Mouse (Mus musculus): Measurements from ENCODE around the gene Efcab10. TPM values are rescaled to one million over a fixed set of nuclear protein-coding genes. Genes with fewer than 3 reads are reported as not detected.

The Efcab10 gene
- total RNA-seq, 1 experiment from 2014 or later: not detected

DNA sequence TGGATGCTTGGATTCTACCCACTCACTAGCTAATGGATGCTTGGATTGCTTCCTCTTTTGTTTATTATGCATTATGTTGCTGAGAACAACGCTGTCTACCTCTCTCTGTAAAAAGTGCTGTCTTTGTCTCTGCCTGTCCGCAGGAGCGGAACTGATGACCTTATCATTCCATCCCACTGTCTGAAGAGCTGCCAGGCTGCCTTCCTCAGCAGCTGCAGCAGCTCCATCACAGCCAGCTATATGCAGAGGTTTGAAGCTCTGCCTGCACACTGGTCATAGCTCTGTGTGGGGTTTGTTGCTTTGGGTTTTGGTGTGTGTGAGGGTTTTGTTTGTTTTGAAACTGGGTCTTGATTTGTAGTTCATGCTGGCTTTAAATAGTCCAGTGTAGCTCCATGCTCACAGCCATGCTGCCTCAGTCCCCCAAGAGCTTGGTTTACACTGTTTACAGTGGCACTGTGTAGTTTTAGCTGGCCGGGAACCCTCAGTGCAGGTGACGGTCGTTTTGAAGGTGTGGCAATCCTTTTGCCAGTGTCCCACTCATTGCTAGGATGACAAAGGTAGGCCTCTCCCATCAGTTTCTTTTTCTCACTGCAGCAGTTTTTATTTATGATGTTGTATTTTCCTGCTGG is 10.9 kb downstream of the Efcab10 start:
- ATAC-seq (replicated peaks in 1 of 2; ENCODE audit: insufficient read depth in 1 of 2, low FRiP score in 2 of 2, low TSS enrichment in 1 of 2, low read depth in 1 of 2, poor library complexity in 2 of 2, severe bottlenecking in 2 of 2): no peak

DNA sequence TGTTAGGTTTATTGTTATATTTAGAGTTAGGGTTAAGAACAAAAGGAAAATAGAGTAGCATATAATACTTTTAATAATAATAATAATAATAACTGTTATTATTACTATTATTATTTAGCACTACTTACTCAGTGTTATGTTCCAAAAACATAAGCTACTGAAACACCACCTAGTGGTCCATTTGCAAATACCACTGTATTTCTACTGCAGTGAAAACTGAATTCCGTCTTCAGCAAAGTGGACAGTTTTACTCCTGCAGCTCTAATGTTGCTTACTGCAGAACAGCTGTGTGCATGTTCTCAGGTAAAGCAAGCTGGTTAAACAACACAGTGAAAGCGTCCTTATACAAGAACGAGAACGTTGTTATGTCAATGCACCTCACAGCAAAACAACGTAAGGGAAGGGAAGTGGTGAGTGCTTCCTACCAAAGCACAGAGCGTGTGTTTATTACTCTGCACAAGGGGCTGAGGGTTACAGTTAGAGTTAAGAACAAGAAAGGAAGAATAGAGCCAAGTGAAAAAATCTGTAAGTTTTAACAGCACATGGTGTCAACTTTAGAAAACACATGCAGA is 17.0 kb downstream of the Efcab10 start:
- ATAC-seq (replicated peaks in 1 of 2; ENCODE audit: insufficient read depth in 1 of 2, low FRiP score in 2 of 2, low TSS enrichment in 1 of 2, low read depth in 1 of 2, poor library complexity in 2 of 2, severe bottlenecking in 2 of 2): peak; percentile 58 to 78; a peak in 3 of 4 replicates

DNA sequence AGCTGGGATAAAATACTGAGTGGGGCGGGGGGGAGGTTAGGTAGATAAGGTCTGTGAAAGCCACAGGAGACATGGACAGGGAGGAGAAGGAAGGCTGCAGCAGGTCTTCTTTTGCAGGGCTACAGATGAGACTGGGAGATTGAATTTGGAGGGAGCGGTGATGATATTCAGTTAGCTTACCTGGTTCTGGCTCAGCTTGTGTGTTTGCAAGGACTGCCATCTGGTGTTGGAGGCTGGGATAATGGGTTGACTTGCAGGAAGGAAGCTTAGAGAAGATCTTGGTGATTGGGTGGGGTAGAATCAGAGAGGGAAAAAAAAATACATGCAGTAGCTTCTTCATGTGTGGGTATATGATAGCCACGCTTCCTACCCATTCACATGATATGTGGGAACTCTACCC is 29.7 kb downstream of the Efcab10 start:
- peak; percentile 71 to 76 for ATAC-seq (replicated peaks in 1 of 2; ENCODE audit: insufficient read depth in 1 of 2, low FRiP score in 2 of 2, low TSS enrichment in 1 of 2, low read depth in 1 of 2, poor library complexity in 2 of 2, severe bottlenecking in 2 of 2)

DNA sequence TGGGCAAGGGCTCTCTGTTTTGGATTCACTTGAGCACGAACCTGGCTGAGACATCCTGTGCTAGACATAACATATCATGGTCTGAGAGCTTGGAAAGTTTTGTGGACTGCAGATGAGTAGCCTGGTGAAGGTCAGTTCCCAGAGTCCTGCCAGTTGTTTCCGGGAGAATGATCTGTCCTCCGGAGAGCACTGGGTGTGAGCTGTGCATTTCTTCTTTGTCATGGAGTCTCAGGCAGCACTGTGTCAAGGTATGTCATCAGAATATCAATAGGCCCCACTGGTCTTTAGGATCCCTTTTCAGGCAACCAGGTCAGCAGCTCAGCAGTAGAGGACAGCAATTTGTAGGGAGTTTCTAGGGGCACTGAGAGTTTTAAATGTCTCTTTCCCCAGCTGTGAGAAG is 32.6 kb downstream of the Efcab10 start:
- no peak for ATAC-seq (replicated peaks in 1 of 2; ENCODE audit: insufficient read depth in 1 of 2, low FRiP score in 2 of 2, low TSS enrichment in 1 of 2, low read depth in 1 of 2, poor library complexity in 2 of 2, severe bottlenecking in 2 of 2)

DNA sequence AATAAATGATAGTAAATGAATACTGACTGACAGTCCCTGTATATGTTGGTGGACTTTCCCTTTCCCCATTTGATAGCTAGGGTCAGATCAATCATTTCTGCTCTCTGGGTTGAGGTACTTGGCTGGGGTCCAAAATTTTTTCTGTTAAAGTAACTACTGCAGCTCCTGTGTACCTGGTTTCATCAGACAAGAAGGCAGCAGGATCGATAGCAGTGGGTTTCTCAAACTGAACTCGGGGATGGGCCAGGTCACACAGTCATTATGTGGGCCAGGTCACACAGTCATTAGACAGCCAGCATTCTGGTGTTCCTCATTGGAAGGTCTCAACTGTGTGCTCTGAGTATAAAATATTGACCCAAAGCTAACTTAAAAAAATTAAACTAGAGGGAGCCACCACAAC is 33.1 kb downstream of the Efcab10 start:
- ATAC-seq (replicated peaks in 1 of 2; ENCODE audit: insufficient read depth in 1 of 2, low FRiP score in 2 of 2, low TSS enrichment in 1 of 2, low read depth in 1 of 2, poor library complexity in 2 of 2, severe bottlenecking in 2 of 2): no peak

DNA sequence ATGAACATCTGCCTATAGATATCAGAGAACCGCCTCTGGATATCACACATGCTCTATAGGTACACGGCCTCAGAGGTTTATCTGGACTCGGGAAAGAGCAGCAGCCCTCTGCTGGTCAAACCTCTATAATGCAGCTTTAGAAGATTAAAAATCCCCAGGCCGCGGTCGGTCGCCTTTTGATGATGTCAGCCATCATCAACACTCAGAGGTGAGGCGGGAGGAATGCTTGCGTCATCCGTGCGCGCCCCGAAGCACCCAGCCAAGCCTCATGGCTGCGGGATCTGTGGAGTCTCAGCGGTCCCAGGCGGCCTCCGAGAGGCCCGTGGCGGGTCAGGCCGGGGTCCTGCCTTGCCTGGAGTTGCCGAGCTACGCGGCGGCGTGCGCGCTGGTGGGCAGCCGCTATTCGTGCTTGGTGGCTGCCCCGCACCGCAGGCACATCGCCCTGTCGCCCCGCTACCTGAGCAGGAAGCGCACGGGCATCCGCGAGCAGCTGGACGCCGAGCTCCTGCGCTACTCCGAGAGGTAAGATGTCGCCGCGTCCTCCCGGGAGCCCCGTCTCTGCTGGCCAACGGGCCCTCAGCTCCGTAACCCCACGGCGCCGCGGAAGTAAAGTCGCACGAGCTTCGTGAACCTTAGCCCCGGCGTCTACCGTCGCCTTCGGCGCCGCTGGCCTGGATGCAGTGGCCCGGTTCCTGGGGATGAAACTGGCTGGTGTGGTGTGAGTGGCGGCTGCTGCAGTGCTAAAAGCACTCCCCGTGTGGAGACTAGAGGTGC is 34.9 kb downstream of the Efcab10 start, which contains the start of gene Twistnb:
Gene Twistnb, plus strand, starts transcription at position 249 of the 774 bp plus-strand sequence.
- ATAC-seq (replicated peaks in 1 of 2; ENCODE audit: insufficient read depth in 1 of 2, low FRiP score in 2 of 2, low TSS enrichment in 1 of 2, low read depth in 1 of 2, poor library complexity in 2 of 2, severe bottlenecking in 2 of 2): peak; percentile 80 to 87

DNA sequence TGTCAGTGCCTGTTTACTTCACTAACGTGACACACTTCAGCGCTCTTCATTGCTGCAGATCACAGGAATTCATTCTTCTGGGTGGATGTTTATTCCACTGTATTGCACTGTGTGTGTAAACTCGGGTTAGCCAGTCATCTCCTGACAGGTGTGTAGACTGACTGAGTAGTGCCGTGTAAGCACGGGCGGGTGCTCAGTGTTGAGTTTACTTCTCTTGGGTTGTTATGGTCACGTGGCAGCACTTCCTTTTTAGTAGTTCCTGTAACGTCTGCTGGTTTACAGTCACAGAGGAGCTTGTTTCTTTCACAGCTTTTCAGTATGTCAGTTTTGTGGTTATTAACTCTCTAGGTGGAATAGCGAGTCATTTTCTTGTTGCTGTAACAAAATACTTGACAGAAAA is 39.2 kb downstream of the Efcab10 start:
- ATAC-seq (replicated peaks in 1 of 2; ENCODE audit: insufficient read depth in 1 of 2, low FRiP score in 2 of 2, low TSS enrichment in 1 of 2, low read depth in 1 of 2, poor library complexity in 2 of 2, severe bottlenecking in 2 of 2): peak; percentile 72 to 82

DNA sequence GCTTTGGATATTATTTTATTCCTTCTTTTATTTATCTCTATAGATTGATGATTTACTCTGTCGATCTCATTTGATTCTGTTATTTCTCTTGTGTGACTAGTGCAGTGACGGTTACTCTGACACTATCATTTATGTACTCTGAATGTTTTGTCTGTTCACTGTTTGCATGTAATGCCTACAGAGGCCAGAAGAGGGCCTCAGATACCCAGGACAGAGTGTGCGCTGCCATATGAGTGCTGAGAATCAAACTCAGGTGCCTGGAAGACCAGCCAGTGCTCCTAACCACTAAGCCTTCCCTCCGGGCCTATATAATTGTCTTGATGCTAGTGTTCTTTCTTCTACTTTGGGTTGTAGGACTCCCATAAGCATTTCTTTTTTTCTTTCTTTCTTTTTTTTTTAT is 40.1 kb downstream of the Efcab10 start:
- ATAC-seq (replicated peaks in 1 of 2; ENCODE audit: insufficient read depth in 1 of 2, low FRiP score in 2 of 2, low TSS enrichment in 1 of 2, low read depth in 1 of 2, poor library complexity in 2 of 2, severe bottlenecking in 2 of 2): no peak

Other genes starting within 250 kb of the Efcab10 start
- gene Atxn7l1, start 247.2 kb upstream of the Efcab10 start, total RNA-seq (2017): 29.1 and 58.7 TPM in 2 replicates
- gene Twistnb, start 34.8 kb downstream of the Efcab10 start, total RNA-seq (2017): 84.8 and 86.0 TPM in 2 replicates